Comparison of ENCODE assay signal across 8 mouse cellular contexts in genomic region chr6:91116244-91117145, GRCm38 (mm10). TPM values are rescaled to one million over a fixed set of nuclear protein-coding genes. Genes with fewer than 3 reads are reported as not detected.
DNase-seq lines count a peak whose midpoint lies in the region; ATAC-seq and TF ChIP-seq lines count a peak whose summit lies in the region.

Gene Nup210 (minus strand): TSS chr6:91116829.

- ATAC-seq in cerebellum, adult (ENCODE audit: insufficient number of reproducible peaks, low FRiP score, low TSS enrichment), result peak; percentile 91
- peak; percentile 97 for ATAC-seq in forebrain, embryonic 14.5 days
- peak; percentile 96 for ATAC-seq in neural tube, embryonic 15.5 days (ENCODE audit: low FRiP score)

- peaks cover 5% of the 10 kb centered on the region for H3K9me3 ChIP-seq in E14TG2a.4 (ENCODE audit: low read length)
- no peaks in the 10 kb centered on the region for H3K9me3 ChIP-seq in forebrain, embryonic 14.5 days (replicated peaks; ENCODE audit: control insufficient read depth, low read length)
- no peaks in the 10 kb centered on the region for H3K9me3 ChIP-seq in neural tube, embryonic 15.5 days (replicated peaks)

- H3K4me1 ChIP-seq in E14TG2a.4 (replicated peaks; ENCODE audit: low read depth, low read length), result peaks cover 47% of the 10 kb centered on the region
- peaks cover 19% of the 10 kb centered on the region for H3K4me1 ChIP-seq in forebrain, embryonic 14.5 days (ENCODE audit: control insufficient read depth, insufficient read depth, low read length)
- peaks cover 31% of the 10 kb centered on the region for H3K4me1 ChIP-seq in neural tube, embryonic 15.5 days

- DNase-seq in forebrain, embryonic 14.5 days (ENCODE audit: low spot score), result peak; percentile 98
- peak; percentile 94 to 96 for DNase-seq in heart, postnatal 14 days
- DNase-seq in layer of hippocampus, adult 11-12 months (ENCODE audit: low spot score), result peak; percentile 98
- peak; percentile 93 to 94 for DNase-seq in lung, adult 18-20 months
- peak; percentile 90 for DNase-seq in testis, postnatal 14 days (ENCODE audit: low spot score)

- H3K4me3 ChIP-seq in E14TG2a.4 (replicated peaks; ENCODE audit: low read length), result peak within 1 kb of the TSS; percentile 82
- peak within 1 kb of the TSS; percentile 66 for H3K4me3 ChIP-seq in forebrain, embryonic 14.5 days (ENCODE audit: low read depth, low read length)
- H3K4me3 ChIP-seq in neural tube, embryonic 15.5 days (replicated peaks), result peak within 1 kb of the TSS; percentile 70

- peak within 1 kb of the TSS; percentile 85 for H3K27ac ChIP-seq in forebrain, embryonic 14.5 days (ENCODE audit: low read depth, low read length)
- H3K27ac ChIP-seq in neural tube, embryonic 15.5 days (replicated peaks), result peak within 1 kb of the TSS; percentile 96

- TF ChIP-seq CTCF in E14TG2a.4 (conservative IDR thresholded peaks at IDR 0.05; ENCODE audit: low read length), result no peak; the same call in 1 of the 2 replicates

- intact Hi-C loops in heart, postnatal 14 days (cut with DNase I), result no loop called here

- no peaks in the 10 kb centered on the region for H3K27me3 ChIP-seq in E14TG2a.4 (ENCODE audit: insufficient read depth, low read length)
- no peaks in the 10 kb centered on the region for H3K27me3 ChIP-seq in forebrain, embryonic 14.5 days (replicated peaks; ENCODE audit: control insufficient read depth, insufficient read depth, low read length)
- H3K27me3 ChIP-seq in neural tube, embryonic 15.5 days (replicated peaks), result no peaks in the 10 kb centered on the region

- H3K36me3 ChIP-seq in E14TG2a.4 (ENCODE audit: insufficient read depth, low read length), result no peaks in the 10 kb centered on the region
- H3K36me3 ChIP-seq in forebrain, embryonic 14.5 days (ENCODE audit: control insufficient read depth, insufficient read depth, low read length), result no peaks in the 10 kb centered on the region
- H3K36me3 ChIP-seq in neural tube, embryonic 15.5 days, result no peaks in the 10 kb centered on the region

- H3K4me2 ChIP-seq in forebrain, embryonic 14.5 days (ENCODE audit: low read length), result peak within 1 kb of the TSS; percentile 84
- H3K4me2 ChIP-seq in neural tube, embryonic 15.5 days, result peak within 1 kb of the TSS; percentile 74

- H3K9ac ChIP-seq in forebrain, embryonic 14.5 days (ENCODE audit: low read length), result peak within 1 kb of the TSS; percentile 86
- peak within 1 kb of the TSS; percentile 73 for H3K9ac ChIP-seq in neural tube, embryonic 15.5 days (replicated peaks)

- under 1% methylated on average over 79 of the region's 93 CpGs for whole genome bisulfite sequencing in forebrain, embryonic 14.5 days
- under 1% methylated on average over 73 of the region's 93 CpGs for WGBS in neural tube, embryonic 15.5 days

RNA-seq across cellular contexts. Expression of gene Nup210, which starts in this region (rescaled TPM):
- 13.9 and 15.6 TPM in 2 replicates for polyA plus RNA-seq in forebrain, embryonic 14.5 days (2014; fragmentation: Nextera tagmentation; extraction: Ambion mirVana)
- total RNA-seq in heart, postnatal 14 days (2021), result 1 to 10 TPM; 4.5 to 6.0 TPM
- polyA plus RNA-seq in neural tube, embryonic 15.5 days (2015; fragmentation: Nextera tagmentation; extraction: Ambion mirVana), result 15.4 and 18.4 TPM in 2 replicates

Comparison
In these comparisons a context has a peak if more than half of its experiments do, and no peak if none do; other contexts are left out.
1. Peak in every context shown above with its lines: DNase-seq, ATAC-seq, H3K4me3 ChIP-seq and H3K27ac ChIP-seq.